Mouse (Mus musculus) heart, adult 8-10 months (tissue): Measurements from ENCODE around the gene Prpf4. TPM values are rescaled to one million over a fixed set of nuclear protein-coding genes. Genes with fewer than 3 reads are reported as not detected.

Experiments used
- DNase-seq: peaks from one replicate; pipeline ENCODE4 v3.0.0; 2022; ENCODE audit warnings: low spot score
- total RNA-seq, 4 experiments: library from RNA; stranded (reverse); gene quantifications; 2 replicates each; pipeline ENCODE4 v1.2.4; 2022

Prpf4 gene
- total RNA-seq, result 10 to 100 TPM; 10.0 to 11.8 (median 10.3) TPM

DNA sequence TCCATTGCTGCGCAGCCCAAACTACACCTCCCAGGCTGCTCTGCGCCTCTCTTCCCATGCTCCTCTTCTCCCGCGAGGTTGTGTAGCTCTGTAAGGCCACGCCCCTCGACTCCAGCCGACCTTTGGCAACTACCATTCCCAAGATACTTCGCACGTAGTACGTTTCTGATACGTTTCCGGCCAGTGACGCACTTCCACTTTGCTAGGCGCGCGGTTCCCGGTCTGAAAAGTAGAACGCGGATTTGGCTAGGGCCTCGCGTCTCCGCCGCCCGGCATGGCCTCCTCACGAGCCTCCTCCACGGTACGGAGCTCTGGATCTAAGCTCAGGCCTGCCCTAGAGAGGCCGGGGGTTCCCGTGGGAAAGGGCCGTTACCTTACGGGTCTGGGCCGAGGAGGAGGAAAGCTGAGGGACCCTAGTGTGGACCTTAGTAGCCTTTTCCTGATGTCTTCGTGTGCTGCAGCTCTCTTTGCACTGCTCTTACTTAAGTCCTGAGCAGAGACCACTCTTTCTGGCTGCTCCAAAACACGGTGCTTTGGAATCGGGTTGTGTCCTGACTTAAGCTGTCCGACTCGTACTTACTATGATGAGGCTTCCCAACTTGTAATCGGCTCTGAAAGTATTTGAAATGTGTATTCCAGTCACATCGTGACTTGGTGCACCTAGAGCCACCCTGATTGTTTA lies at the start of gene Prpf4, which contains the start of gene Cdc26:
TSS of gene Prpf4 (plus strand) at position 197 of the 682 bp plus-strand sequence.
TSS of gene Cdc26 (minus strand) at position 42 of the 682 bp plus-strand sequence.
- peak; percentile 99 for DNase-seq

GRCm38 (mm10) chr4:62359256-62359775 lies 49.3 kb upstream of the Prpf4 start:
- no peak for DNase-seq

- DNase-seq, result peak; percentile 97
These were observed 48.4 kb upstream of the Prpf4 start, which contains the start of the genes Fkbp15 and Slc31a1 for GRCm38 (mm10) chr4:62360088-62360804. Fkbp15 (minus strand) TSS chr4:62360548. Slc31a1 (plus strand) TSS chr4:62360727.

DNA sequence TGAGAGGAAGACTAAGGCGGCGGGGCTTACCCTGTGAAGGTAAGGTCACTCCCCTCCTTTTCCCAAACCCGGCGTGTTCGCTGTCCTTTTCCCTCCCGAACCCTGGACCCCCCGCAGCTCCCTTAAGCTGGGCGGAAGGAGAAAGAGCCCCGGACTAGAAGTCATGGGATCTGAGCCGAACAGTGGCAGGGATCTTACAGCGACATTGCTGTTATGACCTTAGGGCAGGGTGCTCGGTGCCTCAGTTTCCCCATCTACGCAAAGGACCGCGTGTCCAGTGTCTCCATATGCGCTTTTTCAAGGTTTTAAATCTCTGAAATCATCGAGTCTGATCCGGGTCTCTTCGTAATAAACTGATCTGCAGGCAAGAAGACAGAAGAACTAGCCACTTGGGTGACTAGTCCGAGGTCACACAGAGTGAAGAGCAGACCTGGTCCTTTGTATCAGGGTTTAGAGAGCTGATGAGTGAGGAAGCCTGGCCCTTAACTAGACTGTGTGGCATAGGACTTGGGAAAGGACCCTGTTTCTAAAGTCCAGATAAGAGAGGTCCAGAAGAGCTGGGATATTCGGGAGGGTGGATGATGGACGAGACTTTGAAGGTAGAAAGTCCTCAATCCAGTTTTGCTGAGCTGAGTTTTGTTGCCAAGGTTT lies 47.7 kb upstream of the Prpf4 start:
- no peak for DNase-seq

DNA sequence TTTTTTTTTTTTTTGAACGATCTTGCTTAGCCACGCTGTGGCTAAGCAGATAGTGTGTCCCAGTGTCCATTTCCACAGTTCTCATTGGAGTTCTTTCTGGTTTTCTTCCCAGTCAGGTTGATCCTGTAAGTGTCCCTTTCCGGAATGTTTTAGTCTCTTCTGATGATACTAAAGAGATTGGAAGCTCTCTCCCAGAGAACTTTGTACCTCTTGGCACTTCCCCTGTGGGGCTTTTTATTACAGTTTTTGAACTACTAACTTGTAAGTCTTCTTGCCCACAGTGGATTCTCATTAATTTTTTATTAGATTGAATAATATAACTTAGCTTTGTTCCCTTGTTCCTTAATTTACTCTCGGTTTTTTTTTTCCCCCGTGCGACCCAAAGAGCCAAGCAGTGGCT lies 47.0 kb upstream of the Prpf4 start:
- DNase-seq, result no peak

GRCm38 (mm10) chr4:62361997-62362396 lies 46.6 kb upstream of the Prpf4 start:
- DNase-seq, result no peak

- DNase-seq, result no peak
These were observed 46.2 kb upstream of the Prpf4 start for GRCm38 (mm10) chr4:62362437-62362836.

GRCm38 (mm10) chr4:62364299-62364698 lies 44.3 kb upstream of the Prpf4 start:
- no peak for DNase-seq

DNA sequence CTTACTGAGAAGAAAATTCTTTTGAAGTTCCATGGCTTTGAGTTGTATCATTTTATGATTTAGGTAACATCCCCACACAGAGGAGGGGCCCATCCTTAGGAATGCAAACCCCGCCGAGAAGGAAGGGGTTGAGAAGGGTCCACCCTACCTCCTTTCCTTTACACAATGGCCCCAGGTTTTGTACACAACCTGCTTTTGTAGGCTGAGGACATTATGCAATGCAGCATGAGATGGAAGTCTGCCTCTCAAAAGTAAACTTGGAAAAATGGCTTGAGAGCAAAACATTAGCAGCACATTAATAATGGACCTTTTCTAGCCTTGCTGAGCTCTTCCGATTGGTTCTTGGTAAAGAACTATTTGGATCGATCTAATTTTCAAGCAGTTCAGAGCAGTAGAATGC lies 42.3 kb upstream of the Prpf4 start:
- no peak for DNase-seq

- no peak for DNase-seq
These were observed 41.0 kb upstream of the Prpf4 start for GRCm38 (mm10) chr4:62367586-62367985.

GRCm38 (mm10) chr4:62369091-62369490 lies 39.5 kb upstream of the Prpf4 start:
- no peak for DNase-seq

DNA sequence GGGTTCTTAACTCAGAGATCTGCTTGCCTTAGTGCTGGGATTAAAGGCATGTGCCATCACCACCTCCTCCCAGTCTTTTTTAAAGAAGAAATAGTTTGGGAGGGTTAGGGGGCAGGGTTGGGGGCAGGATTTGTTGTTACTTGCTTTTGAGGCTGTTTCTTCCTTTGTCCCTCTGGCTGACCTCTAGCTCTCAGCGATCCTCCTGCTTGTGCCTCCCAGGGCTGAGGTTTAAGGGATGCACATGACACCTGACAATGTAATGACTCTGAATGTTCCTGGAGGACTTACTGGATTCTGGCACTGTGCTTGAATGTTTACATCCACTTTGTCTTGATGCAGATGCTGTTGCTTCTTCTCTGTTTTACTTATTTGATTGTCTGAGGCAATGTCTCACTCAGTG lies 36.2 kb upstream of the Prpf4 start:
- no peak for DNase-seq

DNA sequence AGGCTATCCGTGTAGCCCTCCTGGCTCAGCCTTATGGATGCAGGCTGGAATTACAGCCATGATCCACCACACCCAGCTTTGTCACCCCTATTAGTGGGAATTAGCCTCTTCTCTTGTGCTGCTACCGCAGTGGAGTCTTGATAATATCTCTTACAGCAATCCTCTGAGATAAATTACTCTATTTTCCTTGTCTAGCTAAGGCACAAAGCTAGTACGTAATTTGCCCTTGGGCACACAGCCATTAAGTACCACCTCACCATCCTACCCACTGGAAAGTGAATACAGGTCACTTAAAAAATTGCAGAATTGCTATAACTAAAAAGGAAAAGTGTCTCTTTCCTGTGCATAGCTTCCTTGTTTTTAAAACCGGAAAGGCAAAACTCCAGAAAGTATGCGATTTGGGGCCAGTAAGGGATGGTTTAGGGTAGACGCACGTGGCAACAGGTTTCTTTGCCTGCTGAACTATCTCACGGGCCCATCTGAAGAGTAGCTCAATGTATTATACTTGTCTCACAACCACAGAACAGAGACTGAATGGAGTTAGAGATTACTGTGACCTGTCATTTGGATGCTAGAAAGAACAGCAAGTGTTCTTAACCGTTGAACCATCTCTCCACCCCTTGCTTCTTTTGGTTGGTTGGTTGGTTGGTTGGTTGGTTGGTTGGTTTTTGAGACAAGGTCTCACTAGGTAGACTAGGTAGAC lies 35.6 kb upstream of the Prpf4 start:
- no peak for DNase-seq

DNA sequence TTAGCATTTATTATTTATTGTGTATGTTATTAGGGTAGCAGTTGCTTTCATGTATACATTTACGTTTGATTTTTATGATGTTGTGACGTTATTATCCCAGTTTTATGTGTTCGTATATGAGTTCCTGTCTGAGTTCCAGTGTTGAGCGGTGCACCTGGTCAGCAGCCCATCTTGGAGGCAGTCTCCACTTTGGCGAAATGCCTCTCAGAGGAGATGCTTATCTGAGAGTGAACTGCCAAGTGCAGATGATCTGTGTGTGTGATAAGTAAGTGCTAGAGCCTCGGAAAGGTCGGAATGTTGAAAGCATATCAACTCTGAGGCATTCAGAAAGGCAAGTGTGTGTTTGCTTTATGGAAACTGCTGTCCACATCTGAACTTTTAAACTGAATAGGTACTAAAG lies 34.9 kb upstream of the Prpf4 start:
- no peak for DNase-seq

DNA sequence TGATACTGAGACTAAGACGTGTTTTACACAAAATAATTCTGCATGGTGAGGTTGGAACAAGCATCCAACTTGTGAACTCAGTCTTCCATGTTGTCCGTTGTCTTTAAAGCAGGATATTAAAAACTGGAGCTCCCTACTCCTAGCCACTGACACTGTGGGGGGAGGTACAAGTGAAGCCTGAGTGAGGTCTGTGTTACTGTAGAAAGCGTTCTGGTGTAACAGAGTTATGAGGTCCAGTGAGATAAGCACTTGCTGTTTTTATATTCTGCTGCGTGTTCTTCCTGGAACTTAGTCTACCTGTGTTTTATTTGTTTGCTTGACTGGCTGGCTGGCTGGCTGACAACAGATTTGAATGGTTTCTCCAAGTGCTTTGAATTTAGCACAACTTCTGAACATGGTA lies 34.3 kb upstream of the Prpf4 start:
- no peak for DNase-seq

GRCm38 (mm10) chr4:62376123-62376522 lies 32.5 kb upstream of the Prpf4 start:
- no peak for DNase-seq

GRCm38 (mm10) chr4:62379724-62380381 lies 28.7 kb upstream of the Prpf4 start:
- DNase-seq, result no peak

GRCm38 (mm10) chr4:62383207-62383606 lies 25.4 kb upstream of the Prpf4 start:
- no peak for DNase-seq

- no peak for DNase-seq
These were observed 24.8 kb upstream of the Prpf4 start for GRCm38 (mm10) chr4:62383752-62384151.

- no peak for DNase-seq
These were observed 24.4 kb upstream of the Prpf4 start for GRCm38 (mm10) chr4:62384159-62384558.

GRCm38 (mm10) chr4:62385439-62385838 lies 23.2 kb upstream of the Prpf4 start:
- DNase-seq, result no peak
